Mouse (Mus musculus): Measurements from ENCODE around the gene Pou3f3. TPM values are rescaled to one million over a fixed set of nuclear protein-coding genes. Genes with fewer than 3 reads are reported as not detected.

The Pou3f3 gene
- polyA plus RNA-seq, 1 experiment from 2014 or later = 0.28 TPM

Other genes with a start within 250 kb of the Pou3f3 start
- 57.9 and 62.4 TPM in 2 replicates for gene Mrps9, start 155.5 kb downstream of the Pou3f3 start, polyA plus RNA-seq (2014; fragmentation: Nextera tagmentation; extraction: Ambion mirVana)

Measured in intestine, embryonic 14.5 days (tissue).